Mouse (Mus musculus) kidney, embryonic 15.5 days (tissue): Measurements from ENCODE around the gene Trpm3. TPM values are rescaled to one million over a fixed set of nuclear protein-coding genes. Genes with fewer than 3 reads are reported as not detected.
A peak's percentile ranks its signal among the peaks of the same experiment; 100 is the strongest.

Experiments used
- microRNA counts: library from miRNA; unstranded; fragments of <30 nt; microRNA quantifications from one replicate; lab custom pipeline; 2016
- microRNA-seq: library from miRNA; unstranded; fragments of <30 nt; microRNA quantifications from one replicate; pipeline ENCODE4, GENCODE M21; 2016
- polyA plus RNA-seq: library from polyadenylated mRNA; unstranded; fragments of >200 nt; fragmentation: Nextera tagmentation; extraction: Ambion mirVana; gene quantifications from 2 replicates; pipeline ENCODE4 v1.2.1, GENCODE M21; 2015

Gene Trpm3
- polyA plus RNA-seq, 1 experiment from 2014 or later = 3.5 TPM

MicroRNA genes within 50 kb of the gene (microRNA counts, 519-probe panel; counts per million panel counts)
- 2,822 counts per million, percentile 71 among the panel's probes with 10 or more counts for microRNA mmu-miR-204 (lab: Ali Mortazavi, UCI)

Small RNAs within 50 kb of the gene (microRNA-seq; reads per million reads assigned to microRNA genes)
- gene Mir204 = 257 reads per million, percentile 68 among the genes with 10 or more reads in this experiment
